Mouse (Mus musculus) intestine, embryonic 16.5 days (tissue): ENCODE measurements at regions not wholly inside any gene's neighbourhood (a gene's known extent, or its start where the extent isn't known, plus 50 kb on each side); places are given as distances from the start of the nearest gene placed in this dataset.

Experiments
- ATAC-seq: fragments of 200-750 bp; cut with Nextera tagmentation; 2 replicates; pipeline ENCODE4 v1.8.0; 2017; ENCODE audit warnings: moderate TSS enrichment, moderate library complexity
- H3K27ac ChIP-seq: fragments of 300-500 bp; sonication (generic); 2 replicates; pipeline ENCODE4 v1.5.1; 2014; ENCODE audit warnings: mild to moderate bottlenecking, low read length
- H3K27me3 ChIP-seq: fragments of 300-500 bp; sonication (generic); replicated peaks from 2 replicates; pipeline ENCODE4 v1.6.1; 2014; ENCODE audit warnings: low read length, control low read depth, mixed read lengths; ENCODE audit not compliant: control insufficient read depth, insufficient read depth
- H3K36me3 ChIP-seq: fragments of 300-500 bp; sonication (generic); 2 replicates; pipeline ENCODE4 v1.6.1; 2014; ENCODE audit warnings: low read length, control low read depth; ENCODE audit not compliant: control insufficient read depth, insufficient read depth
- H3K4me1 ChIP-seq: fragments of 300-500 bp; sonication (generic); 2 replicates; pipeline ENCODE4 v1.6.1; 2014; ENCODE audit warnings: low read length, control low read depth, mixed read lengths; ENCODE audit not compliant: control insufficient read depth, insufficient read depth
- H3K4me2 ChIP-seq: fragments of 300-500 bp; sonication (generic); 2 replicates; pipeline ENCODE4 v1.6.1; 2014; ENCODE audit warnings: low read depth, low read length, control low read depth
- H3K4me3 ChIP-seq: fragments of 300-500 bp; sonication (generic); 2 replicates; pipeline ENCODE4 v1.5.1; 2014; ENCODE audit warnings: mild to moderate bottlenecking, low read length
- H3K9ac ChIP-seq: fragments of 300-500 bp; sonication (generic); 2 replicates; pipeline ENCODE4 v1.6.1; 2014; ENCODE audit warnings: low read depth, low read length
- H3K9me3 ChIP-seq: fragments of 300-500 bp; sonication (generic); 2 replicates; pipeline ENCODE4 v1.6.1; 2016; ENCODE audit warnings: low read length, control low read depth; ENCODE audit not compliant: control insufficient read depth
- WGBS: fragments of 180-500 bp; shearing (Covaris S2); extraction: QIAGEN DNeasy Blood & Tissue Kit; methylation state at CpG from one replicate; pipeline ENCODE4 v1.1.7; 2014; 5-methylcytosine and 5-hydroxymethylcytosine counted together

DNA sequence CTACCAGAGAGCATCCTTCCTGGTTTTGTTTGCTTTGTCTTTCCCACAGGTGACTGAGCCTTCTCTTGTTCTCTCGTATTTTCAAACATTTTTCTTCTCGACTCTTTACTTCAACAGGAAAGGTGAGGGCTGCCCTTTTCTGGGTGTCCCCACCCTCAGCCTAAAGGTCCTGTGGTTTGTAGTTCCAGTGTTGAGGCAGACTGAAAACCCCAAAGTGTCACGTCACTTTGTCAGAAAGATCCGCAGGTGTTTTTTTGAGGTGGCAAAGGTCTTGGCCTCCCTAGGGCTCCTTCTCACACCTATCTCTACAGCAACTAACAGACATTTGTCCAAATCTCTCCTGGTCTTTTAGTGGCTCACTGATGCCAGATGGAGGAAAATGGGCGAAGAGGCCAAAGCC, 191.5 kb upstream of the 4930412O13Rik start:
- ATAC-seq: no peak
- no peak overlapping the region for H3K4me2 ChIP-seq
- H3K9me3 ChIP-seq: no peaks in the 10 kb centered on the region
- WGBS: 80% methylated on average over 5 of the region's 5 CpGs
- H3K27ac ChIP-seq: no peak overlapping the region
- H3K27me3 ChIP-seq: no peaks in the 10 kb centered on the region
- H3K36me3 ChIP-seq: no peaks in the 10 kb centered on the region
- H3K4me3 ChIP-seq: no peak overlapping the region
- no peaks in the 10 kb centered on the region for H3K4me1 ChIP-seq
- H3K9ac ChIP-seq: no peak overlapping the region

DNA sequence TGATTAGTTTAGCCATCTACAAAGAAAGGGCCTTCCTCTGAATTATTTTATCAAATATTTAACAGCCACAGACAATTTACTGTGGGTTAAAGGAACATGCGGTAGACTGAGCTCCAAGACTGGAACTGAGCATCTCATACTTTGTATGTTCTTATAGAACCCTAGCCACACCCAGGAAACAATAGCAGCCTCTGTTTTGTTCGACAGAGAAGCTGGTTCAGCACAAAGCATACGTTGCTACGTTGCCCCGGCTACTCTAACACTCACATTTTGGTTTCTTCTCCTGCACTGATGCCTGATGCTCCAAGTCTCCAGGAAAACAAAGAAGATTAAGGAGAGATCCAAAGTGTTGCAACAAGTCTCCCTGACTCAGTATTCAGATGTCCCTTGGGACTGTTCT, 189.5 kb upstream of the 4930412O13Rik start:
- Histone ChIP-seq H3K4me3 (no peak overlapping the region), H3K9ac (no peak overlapping the region), H3K27me3 (no peaks in the 10 kb centered on the region), H3K4me1 (no peaks in the 10 kb centered on the region), H3K4me2 (no peak overlapping the region), H3K9me3 (no peaks in the 10 kb centered on the region), H3K36me3 (no peaks in the 10 kb centered on the region), H3K27ac (no peak overlapping the region)
- WGBS: 78% methylated on average over 5 of the region's 5 CpGs
- ATAC-seq: no peak

DNA sequence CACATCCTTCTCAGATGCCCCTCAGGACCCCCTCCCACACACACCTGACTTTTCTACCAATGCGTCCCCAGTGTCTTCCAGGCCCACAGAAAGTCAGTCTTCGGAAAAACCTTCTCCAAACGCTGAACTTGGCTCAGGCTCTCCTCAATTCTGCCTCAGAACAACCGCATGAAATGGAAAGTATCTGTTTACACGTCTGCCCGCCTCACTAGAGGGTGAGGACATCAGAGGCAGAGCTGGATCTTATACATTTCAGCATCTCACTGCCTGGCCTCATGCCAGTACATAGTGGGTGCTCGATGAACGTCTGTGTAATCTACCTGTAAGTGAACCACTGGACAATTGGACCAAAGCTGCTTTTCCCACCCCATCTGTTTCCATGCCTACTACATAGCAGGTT, 189.1 kb upstream of the 4930412O13Rik start:
- no peak for ATAC-seq
- Histone ChIP-seq H3K27me3 (no peaks in the 10 kb centered on the region), H3K4me3 (no peak overlapping the region), H3K27ac (no peak overlapping the region), H3K4me1 (no peaks in the 10 kb centered on the region), H3K36me3 (no peaks in the 10 kb centered on the region), H3K9ac (no peak overlapping the region), H3K9me3 (no peaks in the 10 kb centered on the region), H3K4me2 (no peak overlapping the region)
- 66% methylated on average over 8 of the region's 8 CpGs for WGBS

DNA sequence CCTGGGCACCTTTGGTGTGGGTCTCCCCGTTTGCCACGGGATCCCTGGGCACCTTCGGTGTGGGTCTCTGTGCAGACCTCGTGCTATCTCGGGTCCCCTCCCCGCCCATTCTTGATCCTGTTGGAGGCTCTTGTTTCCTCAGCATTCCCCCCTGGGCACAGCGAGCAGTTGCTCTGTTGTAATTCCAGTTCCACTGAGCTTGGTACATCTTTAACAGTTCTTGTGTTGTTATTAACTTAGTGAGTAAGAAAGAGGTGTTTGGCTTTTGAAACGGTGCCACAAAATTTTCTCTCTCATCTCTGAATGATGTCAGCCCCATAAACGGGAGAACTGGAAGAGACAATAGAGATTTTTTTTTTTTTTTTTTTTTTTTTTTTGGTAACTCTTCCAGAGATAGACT, 187.7 kb upstream of the 4930412O13Rik start:
- H3K27me3 ChIP-seq: no peaks in the 10 kb centered on the region
- no peaks in the 10 kb centered on the region for H3K4me1 ChIP-seq
- no peak overlapping the region for H3K4me2 ChIP-seq
- H3K4me3 ChIP-seq: no peak overlapping the region
- H3K9ac ChIP-seq: no peak overlapping the region
- no peaks in the 10 kb centered on the region for H3K9me3 ChIP-seq
- ATAC-seq: no peak
- H3K36me3 ChIP-seq: no peaks in the 10 kb centered on the region
- WGBS: 69% methylated on average over 9 of the region's 9 CpGs
- no peak overlapping the region for H3K27ac ChIP-seq

DNA sequence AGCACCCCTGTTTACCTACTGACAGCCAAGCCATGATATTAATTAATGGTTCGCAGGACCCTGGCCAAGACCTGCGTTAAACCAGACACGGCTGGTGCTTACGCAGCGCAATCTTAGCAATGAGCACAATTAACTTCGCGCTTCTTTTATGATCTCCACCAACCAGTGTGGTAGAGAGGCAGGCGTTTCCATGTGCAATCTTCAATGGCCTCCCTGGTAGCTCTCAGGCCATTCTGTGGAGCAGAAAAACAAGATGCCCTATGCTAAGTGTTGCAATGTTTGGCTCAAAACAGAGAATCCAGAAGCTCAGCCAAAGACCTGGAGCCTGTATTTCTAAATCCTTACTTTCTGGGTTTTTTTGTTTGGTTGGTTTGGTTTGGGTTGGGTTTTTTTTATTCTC, 186.9 kb upstream of the 4930412O13Rik start:
- no peak overlapping the region for H3K4me2 ChIP-seq
- no peaks in the 10 kb centered on the region for H3K27me3 ChIP-seq
- WGBS: 85% methylated on average over 8 of the region's 8 CpGs
- H3K4me1 ChIP-seq: no peaks in the 10 kb centered on the region
- H3K9me3 ChIP-seq: no peaks in the 10 kb centered on the region
- no peak overlapping the region for H3K9ac ChIP-seq
- ATAC-seq: no peak
- no peak overlapping the region for H3K27ac ChIP-seq
- no peak overlapping the region for H3K4me3 ChIP-seq
- no peaks in the 10 kb centered on the region for H3K36me3 ChIP-seq

DNA sequence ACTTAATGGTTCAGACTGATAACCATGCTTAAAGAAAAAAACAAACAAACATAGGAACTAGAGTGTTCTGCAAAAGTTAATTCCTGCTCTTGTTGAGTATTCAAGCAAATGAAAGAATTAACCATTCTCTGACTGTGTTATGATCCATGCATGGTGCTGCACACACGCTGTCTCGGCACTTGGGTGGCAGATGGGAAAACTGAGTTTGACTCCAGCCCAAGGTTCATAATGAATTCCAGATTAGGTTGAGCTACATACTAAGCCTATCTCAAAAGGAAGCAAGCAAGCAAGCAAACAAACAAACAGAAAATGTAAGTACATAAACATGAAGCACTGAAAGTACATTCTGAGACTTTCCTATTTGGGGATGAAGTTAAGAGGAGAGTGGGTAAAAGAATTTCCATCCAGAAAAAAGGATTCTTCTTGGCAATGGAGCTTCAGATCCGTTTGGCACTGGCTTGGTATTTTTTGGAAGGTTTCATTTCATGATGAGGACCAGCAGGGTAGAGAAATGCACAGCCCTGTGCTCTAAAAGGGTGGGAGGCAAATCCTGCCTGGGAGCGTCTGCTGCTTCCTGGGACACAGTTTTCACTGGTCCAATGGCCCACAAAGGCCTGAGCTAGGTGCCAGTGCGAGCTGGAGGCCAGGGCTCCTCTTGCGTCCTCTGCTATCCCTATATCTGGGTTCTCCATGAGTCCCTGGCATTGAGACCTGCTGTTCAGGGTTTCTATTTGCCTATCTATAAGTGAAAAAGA, 183.3 kb upstream of the 4930412O13Rik start:
- Histone ChIP-seq H3K9ac (no peak overlapping the region), H3K36me3 (no peaks in the 10 kb centered on the region), H3K4me3 (no peak overlapping the region), H3K4me2 (no peak overlapping the region), H3K9me3 (no peaks in the 10 kb centered on the region), H3K27me3 (no peaks in the 10 kb centered on the region), H3K4me1 (no peaks in the 10 kb centered on the region), H3K27ac (no peak overlapping the region)
- 81% methylated on average over 6 of the region's 6 CpGs for WGBS
- ATAC-seq: no peak

DNA sequence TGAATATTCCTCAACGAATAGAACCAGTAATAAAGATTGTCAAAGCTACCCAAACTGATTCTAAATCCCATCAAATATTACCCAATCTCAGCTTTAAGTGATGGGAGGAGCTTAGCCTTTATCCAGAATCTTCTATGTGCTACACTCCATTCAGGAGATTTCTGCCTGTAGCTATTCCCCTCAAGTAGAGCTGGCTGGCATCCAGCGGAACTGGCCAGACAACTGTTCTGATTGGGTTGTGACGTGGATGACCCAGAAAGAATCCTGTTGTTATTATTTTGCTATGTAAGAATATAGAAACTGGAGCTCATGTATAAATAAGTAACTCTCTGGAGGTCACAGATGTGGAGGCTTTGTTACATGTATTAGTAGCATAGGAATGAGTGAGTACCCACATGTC, 176.8 kb upstream of the 4930412O13Rik start:
- Histone ChIP-seq H3K36me3 (no peaks in the 10 kb centered on the region), H3K9me3 (no peaks in the 10 kb centered on the region), H3K9ac (no peak overlapping the region), H3K27ac (no peak overlapping the region), H3K4me3 (no peak overlapping the region), H3K27me3 (no peaks in the 10 kb centered on the region), H3K4me2 (no peak overlapping the region), H3K4me1 (no peaks in the 10 kb centered on the region)
- WGBS: 77% methylated on average over 3 of the region's 3 CpGs
- no peak for ATAC-seq

DNA sequence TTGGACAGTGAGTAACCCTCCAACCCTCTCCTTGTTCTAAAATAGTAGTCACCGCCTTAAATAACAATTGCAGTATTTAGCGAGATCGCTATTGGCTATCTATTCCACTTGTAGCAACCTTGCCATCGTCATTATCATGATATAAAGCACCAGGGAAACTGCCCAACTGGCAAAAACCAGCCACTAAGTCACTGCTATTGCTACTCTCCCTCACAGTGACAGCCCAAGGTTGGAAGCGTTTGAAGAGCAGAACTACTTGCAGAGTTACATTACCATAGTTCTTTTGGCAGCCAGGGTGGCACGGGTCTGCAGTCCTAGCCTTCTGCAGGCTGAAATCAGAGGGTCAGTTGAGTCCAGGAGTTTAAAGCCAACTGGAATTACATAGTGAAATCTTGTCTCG, 171.6 kb upstream of the 4930412O13Rik start:
- 77% methylated on average over 7 of the region's 7 CpGs for WGBS
- H3K4me2 ChIP-seq: no peak overlapping the region

DNA sequence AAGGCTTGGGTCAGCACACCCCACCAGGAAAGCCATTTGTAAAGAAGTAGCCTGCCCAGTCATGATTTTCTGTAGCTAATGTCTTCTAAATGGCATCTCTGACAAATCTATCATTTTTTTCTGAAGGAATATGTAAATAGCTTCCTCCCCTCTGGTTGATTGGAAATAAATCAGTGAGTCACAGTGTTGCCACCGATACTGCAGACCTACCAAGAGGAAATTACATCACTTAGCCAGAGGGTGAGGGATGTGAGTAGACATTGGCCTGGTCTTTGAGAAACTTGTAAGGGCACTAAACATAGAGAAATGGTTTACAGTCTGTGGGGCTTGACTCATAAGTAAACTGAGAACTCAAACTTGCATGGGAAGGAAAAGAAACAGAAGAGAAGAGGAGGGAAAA, 163.1 kb upstream of the 4930412O13Rik start:
- H3K4me2 ChIP-seq: no peak overlapping the region
- no peak for ATAC-seq
- no peak overlapping the region for H3K4me3 ChIP-seq
- H3K4me1 ChIP-seq: no peaks in the 10 kb centered on the region
- no peak overlapping the region for H3K27ac ChIP-seq
- no peaks in the 10 kb centered on the region for H3K27me3 ChIP-seq
- no peaks in the 10 kb centered on the region for H3K9me3 ChIP-seq
- no peak overlapping the region for H3K9ac ChIP-seq
- 50% methylated on average over 1 of the region's 1 CpGs for WGBS
- H3K36me3 ChIP-seq: no peaks in the 10 kb centered on the region

More for the DNA sequence above, 171.6 kb upstream of the 4930412O13Rik start:
- no peak overlapping the region for H3K4me3 ChIP-seq
- no peaks in the 10 kb centered on the region for H3K27me3 ChIP-seq
- no peak overlapping the region for H3K9ac ChIP-seq
- H3K27ac ChIP-seq: no peak overlapping the region
- H3K36me3 ChIP-seq: no peaks in the 10 kb centered on the region
- ATAC-seq: no peak
- no peaks in the 10 kb centered on the region for H3K9me3 ChIP-seq
- no peaks in the 10 kb centered on the region for H3K4me1 ChIP-seq

DNA sequence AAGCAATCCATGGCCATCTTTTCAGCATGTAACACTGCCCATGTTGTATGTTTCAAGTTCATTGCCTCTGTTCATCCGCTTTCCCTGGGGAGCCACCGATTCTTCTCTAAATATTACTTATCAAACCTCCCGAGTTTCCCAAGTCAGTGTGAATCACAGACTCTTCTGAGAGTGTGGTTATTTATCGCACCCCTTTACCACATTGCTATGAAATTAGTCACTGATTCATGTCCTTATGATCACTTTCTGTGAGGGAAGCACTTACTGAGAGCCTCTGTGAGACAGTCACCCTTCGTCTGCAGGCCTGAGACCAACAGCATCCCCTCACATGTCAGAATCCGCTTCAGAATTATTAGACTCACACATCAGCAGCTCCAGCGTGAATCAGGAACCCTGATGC, 147.8 kb upstream of the 4930412O13Rik start:
- no peaks in the 10 kb centered on the region for H3K27me3 ChIP-seq
- ATAC-seq: no peak
- H3K4me1 ChIP-seq: no peaks in the 10 kb centered on the region
- no peak overlapping the region for H3K4me2 ChIP-seq
- H3K36me3 ChIP-seq: no peaks in the 10 kb centered on the region
- 78% methylated on average over 7 of the region's 7 CpGs for WGBS
- H3K9me3 ChIP-seq: no peaks in the 10 kb centered on the region
- H3K27ac ChIP-seq: no peak overlapping the region
- no peak overlapping the region for H3K9ac ChIP-seq
- no peak overlapping the region for H3K4me3 ChIP-seq
